Mouse (Mus musculus) Patski (cell line): ENCODE results near the gene Rbm4b. TPM values are rescaled to one million over a fixed set of nuclear protein-coding genes. Genes with fewer than 3 reads are reported as not detected.
"Not testable (repeated sequence)": the region's sequence is repeated elsewhere in the genome, so short reads cannot be mapped to it uniquely, and the experiment has no call there.

Experiments
- ATAC-seq: fragments of 100-300 bp; one replicate; pipeline ENCODE4 v1.8.0; 2021
- CTCF ChIA-PET: fragments of 350-600 bp; sonication (Branson Sonifier 250); formaldehyde crosslinking; loops from one replicate; lab custom pipeline; 2022; ENCODE audit warnings: inconsistent platforms; lab: Charles Lee
- POLR2A ChIA-PET: fragments of 350-600 bp; sonication (Branson Sonifier 250); formaldehyde crosslinking; loops from one replicate; lab custom pipeline; 2022; ENCODE audit warnings: antibody characterized with exemption, inconsistent platforms; lab: Charles Lee
- DNase-seq: peaks from one replicate; pipeline ENCODE4 v3.0.0-alpha.2; 2011; ENCODE audit warnings: low read depth, low spot score
- H3K27me3 ChIP-seq: fragments of 371-371 bp; one replicate; pipeline ENCODE4 v1.5.1; 2021
- CTCF ChIP-seq: fragments of 100-300 bp; IDR thresholded peaks from one replicate; pipeline ENCODE4 v1.5.1; 2021
- in situ Hi-C: fragments of 300-500 bp; cut with MboI; formaldehyde crosslinking; loops from 3 replicates; pipeline ENCODE4 v1.11.1; 2018; ENCODE audit warnings: low pct_unique_long_range_greater_than_20kb, mixed read lengths
- polyA plus RNA-seq: library from polyadenylated mRNA; unstranded; gene quantifications from one replicate; pipeline ENCODE4 v1.2.3, GENCODE M21; 2021

Gene Rbm4b
- polyA plus RNA-seq, 1 experiment from 2014 or later: 19.3 TPM

DNA sequence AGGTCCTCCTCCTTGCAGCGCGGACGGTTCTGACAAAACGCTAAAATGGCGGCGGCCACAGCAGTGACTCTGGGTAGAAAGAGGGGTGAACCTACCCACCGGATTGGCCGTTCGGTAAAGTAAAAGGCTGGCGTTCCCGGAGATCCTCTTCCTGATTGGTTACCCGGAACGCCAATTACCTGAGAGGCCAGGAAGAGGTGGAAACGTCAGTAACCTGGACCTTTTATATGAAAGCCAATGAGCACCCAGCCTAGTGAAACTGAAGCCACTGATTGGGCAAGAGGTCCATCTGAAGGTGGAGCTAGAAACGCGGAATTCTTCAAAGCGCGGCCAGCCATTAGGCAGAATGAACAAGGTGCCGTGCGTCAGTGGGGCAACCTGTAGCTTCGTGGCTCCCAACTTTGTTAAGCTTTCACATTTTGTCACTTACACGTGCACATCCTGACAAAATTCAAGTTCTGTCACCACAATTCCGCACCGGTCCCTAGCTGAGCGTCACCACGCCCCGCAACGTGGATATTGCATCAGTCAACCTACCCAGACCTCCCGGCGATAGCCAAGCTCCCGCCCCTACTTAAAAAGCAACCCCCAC, 37.6 kb downstream of the Rbm4b start, which contains the start of gene Rbm4:
TSS of gene Rbm4 (minus strand) at position 71 of the 592 bp plus-strand sequence.
- peak; percentile 97 for DNase-seq
- POLR2A ChIA-PET: interaction anchor here (1.3 to 1.6 kb wide), 4 partner anchors 9 to 18 kb away, joined by 3 to 8 read pairs (median 5); partner anchors contain the start of genes Gm21992 and Rbm14
- no peak for TF ChIP-seq CTCF
- peak; percentile 96 for ATAC-seq
- no peaks in the 10 kb centered on the region for H3K27me3 ChIP-seq
- CTCF ChIA-PET: interaction anchor here (1.1 to 1.3 kb wide), 3 partner anchors 10 to 171 kb away, joined by 3 read pairs; no protein-coding TSS in a partner anchor
- in situ Hi-C loops: no loop called here

DNA sequence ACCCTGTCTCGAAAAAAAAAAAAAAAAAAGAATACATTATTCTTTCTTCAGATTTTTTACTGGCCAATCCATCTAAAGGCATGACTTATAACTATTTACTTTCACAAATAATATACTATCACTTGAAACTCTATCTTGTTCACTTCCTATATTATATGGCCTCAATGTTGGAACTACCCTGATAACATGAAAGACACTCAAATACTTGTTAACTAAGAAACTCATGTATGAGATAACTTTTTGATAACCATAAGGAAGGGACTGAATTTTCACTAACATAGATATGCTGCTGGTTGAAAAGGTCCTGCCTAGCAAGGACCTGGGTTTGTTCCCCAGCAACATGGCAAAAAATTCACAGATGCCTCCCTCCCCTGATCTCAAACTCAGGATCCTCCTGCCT, 39.6 kb downstream of the Rbm4b start:
- no peaks in the 10 kb centered on the region for H3K27me3 ChIP-seq
- TF ChIP-seq CTCF: no peak
- ATAC-seq (no peak), DNase-seq (no peak)
- in situ Hi-C loops: no loop called here
- CTCF ChIA-PET: no interaction called here
- POLR2A ChIA-PET: no interaction called here

DNA sequence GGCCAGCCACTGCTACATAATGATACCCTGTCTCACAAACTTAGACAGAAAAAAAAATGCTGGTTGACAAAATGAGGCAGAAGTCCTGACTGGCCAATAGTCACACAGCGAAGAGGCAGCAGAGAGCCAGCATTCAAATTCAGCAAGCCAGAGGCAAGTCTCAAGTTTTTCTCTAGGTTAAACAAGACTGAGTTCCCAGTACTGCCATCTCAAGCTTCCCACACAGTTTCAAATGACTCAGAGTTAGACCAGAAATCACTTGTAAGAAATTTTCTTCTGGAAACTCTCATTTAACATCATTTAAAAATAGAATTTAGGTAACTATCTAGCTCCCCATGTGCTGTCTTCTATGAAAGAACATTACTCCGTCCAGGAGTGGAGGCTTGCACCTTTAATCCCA, 41.5 kb downstream of the Rbm4b start:
- in situ Hi-C loops: no loop called here
- no peak for TF ChIP-seq CTCF
- ATAC-seq (no peak), DNase-seq (no peak)
- no peaks in the 10 kb centered on the region for H3K27me3 ChIP-seq
- ChIA-PET CTCF (no interaction called here), POLR2A (no interaction called here)

- no peak for ATAC-seq
Observed at GRCm38 (mm10) chr19:4799083-4799482, 42.8 kb downstream of the Rbm4b start.

DNA sequence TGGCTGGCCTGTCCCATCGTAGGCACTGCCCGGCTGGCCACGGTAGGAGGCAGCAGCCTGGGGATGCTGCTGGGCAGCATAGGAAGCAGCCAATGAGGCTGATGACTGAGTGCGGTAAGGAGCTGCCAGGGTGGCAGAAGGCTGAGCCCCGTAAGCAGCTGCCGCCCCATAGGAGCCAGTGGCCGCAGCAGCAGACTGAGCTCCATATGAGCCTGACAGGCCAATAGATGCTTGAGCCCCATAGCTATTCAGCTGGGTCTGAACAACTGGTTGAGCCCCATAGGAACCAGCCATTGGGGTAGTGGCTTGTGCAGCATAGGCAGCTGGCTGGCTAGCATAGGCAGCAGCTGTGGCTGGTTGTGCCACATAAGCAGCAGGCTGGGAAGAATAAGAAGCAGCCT, 46.4 kb downstream of the Rbm4b start:
- TF ChIP-seq CTCF: no peak
- in situ Hi-C loops: no loop called here
- CTCF ChIA-PET: no interaction called here
- POLR2A ChIA-PET: interaction anchor here (0.5 to 1.8 kb wide), 3 partner anchors 9 to 10 kb away, joined by 4 to 6 read pairs (median 4); partner anchors contain the start of genes Gm21992, Rbm14 and Rbm4
- ATAC-seq (peak; percentile 26), DNase-seq (no peak)
- H3K27me3 ChIP-seq: no peaks in the 10 kb centered on the region

More at GRCm38 (mm10) chr19:4799083-4799482, 42.8 kb downstream of the Rbm4b start:
- POLR2A ChIA-PET: interaction anchor here (0.6 kb wide), 2 partner anchors 348 to 949 kb away, joined by 3 to 4 read pairs; no protein-coding TSS in a partner anchor
- no peak for TF ChIP-seq CTCF
- in situ Hi-C loops: no loop called here
- CTCF ChIA-PET: no interaction called here
- DNase-seq: no peak
- H3K27me3 ChIP-seq: no peaks in the 10 kb centered on the region

DNA sequence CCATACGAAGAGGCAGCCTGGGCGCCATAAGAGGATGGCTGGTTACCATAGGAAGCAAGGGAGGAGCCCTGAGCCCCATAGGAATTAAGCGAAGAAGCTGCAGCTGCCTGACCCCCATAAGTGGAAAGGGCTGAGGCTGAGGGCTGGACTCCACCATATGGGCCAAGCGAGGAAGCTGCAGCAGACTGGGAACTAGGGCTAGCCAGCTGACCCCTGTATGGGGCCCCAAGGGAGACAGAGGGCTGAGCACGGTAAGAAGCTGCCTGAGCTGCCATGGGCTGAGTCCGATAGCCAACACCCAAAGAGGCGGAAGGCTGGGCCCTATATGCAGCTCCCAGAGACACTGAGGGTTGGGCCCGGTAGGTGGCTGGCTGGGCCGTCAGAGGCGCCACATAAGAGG, 47.0 kb downstream of the Rbm4b start:
- CTCF ChIA-PET: no interaction called here
- H3K27me3 ChIP-seq: no peaks in the 10 kb centered on the region
- in situ Hi-C loops: no loop called here
- POLR2A ChIA-PET: interaction anchor here (1.3 to 1.8 kb wide), 2 partner anchors 8 to 10 kb away, joined by 4 to 6 read pairs; partner anchors contain the start of genes Gm21992, Rbm14 and Rbm4
- no peak for DNase-seq
- no peak for TF ChIP-seq CTCF
- no peak for ATAC-seq

DNA sequence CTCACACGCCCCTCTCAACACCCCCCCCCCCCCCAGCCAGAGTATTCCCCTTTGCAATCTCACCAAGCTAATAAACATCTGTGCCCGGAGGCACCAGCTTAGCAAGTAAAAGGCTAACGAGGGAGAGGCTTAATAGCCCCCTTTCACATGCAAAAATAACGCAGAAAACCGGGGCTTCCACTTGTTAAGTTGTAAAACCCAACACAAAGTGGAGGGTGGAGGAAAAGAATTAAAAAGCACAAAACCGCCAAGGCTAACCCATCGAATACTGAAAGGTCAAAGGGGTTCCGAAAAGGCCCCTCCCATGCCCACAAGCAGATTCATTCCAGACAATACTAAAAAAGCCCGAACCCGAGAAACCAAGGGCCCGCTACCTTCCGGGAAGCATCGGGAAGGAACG, 54.0 kb downstream of the Rbm4b start:
- TF ChIP-seq CTCF: no peak
- in situ Hi-C loops: no loop called here
- POLR2A ChIA-PET: interaction anchor here (2.7 kb wide), 1 partner anchor 16 kb away, joined by 8 read pairs; the partner anchor contains the start of gene Rbm4
- DNase-seq (no peak), ATAC-seq (no peak)
- CTCF ChIA-PET: no interaction called here
- no peaks in the 10 kb centered on the region for H3K27me3 ChIP-seq

GRCm38 (mm10) chr19:4810746-4811062, 54.4 kb downstream of the Rbm4b start:
- in situ Hi-C loops: no loop called here
- TF ChIP-seq CTCF: no peak
- ATAC-seq (peak; percentile 61), DNase-seq (no peak)
- no peaks in the 10 kb centered on the region for H3K27me3 ChIP-seq
- CTCF ChIA-PET: no interaction called here
- POLR2A ChIA-PET: interaction anchor here (0.7 to 2.1 kb wide), 2 partner anchors 10 to 45 kb away, joined by 3 to 6 read pairs; no protein-coding TSS in a partner anchor

GRCm38 (mm10) chr19:4811063-4811908, 55.0 kb downstream of the Rbm4b start, which contains the start of the genes Gm21992 and Rbm14:
Gene Gm21992, minus strand, starts transcription at chr19:4811612.
Gene Rbm14, minus strand, starts transcription at chr19:4811634.
- DNase-seq (peak; percentile 91), ATAC-seq (peak; percentile 97)
- in situ Hi-C loops: no loop called here
- ChIA-PET CTCF (interaction anchor here (1.0 to 2.5 kb wide), 3 partner anchors 27 to 53 kb away, joined by 3 to 9 read pairs (median 4); partner anchors contain the start of genes Ccdc87 and Ccs), POLR2A (interaction anchor here (0.7 to 2.1 kb wide), 4 partner anchors 8 to 45 kb away, joined by 3 to 6 read pairs (median 4); partner anchors contain the start of gene Rbm4)
- no peaks in the 10 kb centered on the region for H3K27me3 ChIP-seq
- TF ChIP-seq CTCF: no peak

- no peak for TF ChIP-seq CTCF
- ChIA-PET POLR2A (interaction anchor here (0.5 to 2.1 kb wide), 4 partner anchors 9 to 18 kb away, joined by 4 to 10 read pairs (median 5); partner anchors contain the start of gene Rbm4), CTCF (interaction anchor here (1.0 to 2.5 kb wide), 6 partner anchors 9 to 54 kb away, joined by 3 to 9 read pairs (median 5); partner anchors contain the start of genes Ccdc87 and Ccs)
- DNase-seq (no peak), ATAC-seq (no peak)
- no peaks in the 10 kb centered on the region for H3K27me3 ChIP-seq
- in situ Hi-C loops: no loop called here
Observed at GRCm38 (mm10) chr19:4811909-4812242, 55.6 kb downstream of the Rbm4b start.

DNA sequence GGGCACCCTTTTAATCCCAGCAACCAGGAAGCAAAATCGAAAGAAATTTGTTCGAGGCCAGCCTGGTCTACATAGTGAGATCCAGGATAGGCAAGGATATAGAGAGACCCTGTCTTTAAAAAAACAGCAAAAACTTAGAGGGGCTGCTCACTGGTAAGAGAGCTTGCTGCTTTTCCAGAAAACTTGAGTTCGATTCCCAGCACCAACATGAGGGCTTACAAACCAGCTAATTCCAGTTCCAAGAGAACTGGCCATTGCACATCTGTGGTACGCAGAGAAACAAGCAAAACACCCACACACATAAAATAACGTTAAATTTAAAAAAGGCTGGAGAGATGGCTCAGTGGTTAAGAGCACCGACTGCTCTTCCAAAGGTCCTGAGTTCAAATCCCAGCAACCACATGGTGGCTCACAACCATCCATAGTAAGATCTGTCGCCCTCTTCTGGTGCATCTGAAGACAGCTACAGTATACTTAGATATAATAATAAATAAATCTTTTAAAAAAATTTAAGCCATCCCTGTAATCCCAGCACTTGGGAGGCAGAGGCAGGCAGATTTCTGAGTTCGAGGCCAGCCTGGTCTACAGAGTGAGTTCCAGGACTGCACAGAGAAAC, 56.1 kb downstream of the Rbm4b start:
- ChIA-PET CTCF (interaction anchor here (0.9 to 2.5 kb wide), 9 partner anchors 8 to 185 kb away, joined by 3 to 9 read pairs (median 4); partner anchors contain the start of genes Ccdc87 and Ccs), POLR2A (interaction anchor here (0.5 to 2.1 kb wide), 4 partner anchors 8 to 14 kb away, joined by 4 to 10 read pairs (median 5); no protein-coding TSS in a partner anchor)
- ATAC-seq, DNase-seq, in situ Hi-C loops, H3K27me3 ChIP-seq: not testable (repeated sequence)
